Mouse (Mus musculus) limb, embryonic 12.5 days (tissue): ENCODE measurements at regions not wholly inside any gene's neighbourhood (a gene's known extent, or its start where the extent isn't known, plus 50 kb on each side); places are given as distances from the start of the nearest gene placed in this dataset.
"Not testable (repeated sequence)": the region's sequence is repeated elsewhere in the genome, so short reads cannot be mapped to it uniquely, and the experiment has no call there.

Experiments
- ATAC-seq: fragments of 200-750 bp; cut with Nextera tagmentation; 2 replicates; pipeline ENCODE4 v1.8.0; 2017; ENCODE audit warnings: low read depth, moderate TSS enrichment; ENCODE audit not compliant: insufficient number of reproducible peaks, insufficient read depth, low FRiP score, low TSS enrichment
- H3K27ac ChIP-seq: fragments of 300-500 bp; sonication (generic); 2 replicates; pipeline ENCODE4 v1.5.1; 2016; ENCODE audit warnings: mild to moderate bottlenecking, moderate library complexity
- H3K27me3 ChIP-seq: fragments of 300-500 bp; sonication (generic); 2 replicates; pipeline ENCODE4 v1.6.1; 2016; ENCODE audit warnings: mild to moderate bottlenecking, moderate library complexity
- H3K36me3 ChIP-seq: fragments of 300-500 bp; sonication (generic); 2 replicates; pipeline ENCODE4 v1.6.1; 2016; ENCODE audit warnings: mild to moderate bottlenecking, moderate library complexity
- H3K4me1 ChIP-seq: fragments of 300-500 bp; sonication (generic); replicated peaks from 2 replicates; pipeline ENCODE4 v1.6.1; 2016
- H3K4me2 ChIP-seq: fragments of 300-500 bp; sonication (generic); 2 replicates; pipeline ENCODE4 v1.6.1; 2016; ENCODE audit warnings: mild to moderate bottlenecking, moderate library complexity
- H3K4me3 ChIP-seq: fragments of 300-500 bp; sonication (generic); replicated peaks from 2 replicates; pipeline ENCODE4 v1.5.1; 2016; ENCODE audit warnings: mild to moderate bottlenecking
- H3K9ac ChIP-seq: fragments of 300-500 bp; sonication (generic); replicated peaks from 2 replicates; pipeline ENCODE4 v1.6.1; 2016; ENCODE audit warnings: mild to moderate bottlenecking, moderate library complexity
- H3K9me3 ChIP-seq: fragments of 300-500 bp; sonication (generic); 2 replicates; pipeline ENCODE4 v1.6.1; 2016; ENCODE audit warnings: mild to moderate bottlenecking, moderate library complexity
- WGBS: fragments of 180-500 bp; shearing (Covaris S2); methylation state at CpG from one replicate; pipeline ENCODE4 v1.1.7; 2016; 5-methylcytosine and 5-hydroxymethylcytosine counted together

- no peak overlapping the region for H3K27ac ChIP-seq
- H3K27me3 ChIP-seq = no peaks in the 10 kb centered on the region
- H3K4me3 ChIP-seq = no peak overlapping the region
- H3K4me1 ChIP-seq = no peaks in the 10 kb centered on the region
- no peaks in the 10 kb centered on the region for H3K9me3 ChIP-seq
- H3K9ac ChIP-seq = no peak overlapping the region
- WGBS = 78% methylated on average over 1 of the region's 1 CpGs
- no peak overlapping the region for H3K4me2 ChIP-seq
- H3K36me3 ChIP-seq = no peaks in the 10 kb centered on the region
- no peak for ATAC-seq
Observed at GRCm38 (mm10) chr17:16705890-16706289, 358.0 kb upstream of the Zfp960 start.

GRCm38 (mm10) chr17:16726904-16727303 is 337.0 kb upstream of the Zfp960 start:
- Histone ChIP-seq H3K36me3 (no peaks in the 10 kb centered on the region), H3K27me3 (no peaks in the 10 kb centered on the region), H3K27ac (no peak overlapping the region), H3K4me3 (no peak overlapping the region), H3K9ac (no peak overlapping the region), H3K4me1 (no peaks in the 10 kb centered on the region), H3K9me3 (no peaks in the 10 kb centered on the region), H3K4me2 (no peak overlapping the region)
- WGBS = 82% methylated on average over 2 of the region's 2 CpGs
- no peak for ATAC-seq

- WGBS = 80% methylated on average over 4 of the region's 4 CpGs
Observed at GRCm38 (mm10) chr17:16753090-16753489, 310.8 kb upstream of the Zfp960 start.

GRCm38 (mm10) chr17:16770587-16770986 is 293.3 kb upstream of the Zfp960 start:
- not testable (repeated sequence) for H3K9me3 ChIP-seq, H3K4me3 ChIP-seq, H3K9ac ChIP-seq, H3K4me1 ChIP-seq, H3K27me3 ChIP-seq, H3K36me3 ChIP-seq, ATAC-seq, H3K4me2 ChIP-seq, H3K27ac ChIP-seq
- 90% methylated on average over 7 of the region's 7 CpGs for WGBS

More at GRCm38 (mm10) chr17:16753090-16753489, 310.8 kb upstream of the Zfp960 start:
- H3K4me1 ChIP-seq = no peaks in the 10 kb centered on the region
- no peak overlapping the region for H3K27ac ChIP-seq
- no peak overlapping the region for H3K4me3 ChIP-seq
- H3K36me3 ChIP-seq = no peaks in the 10 kb centered on the region
- H3K27me3 ChIP-seq = no peaks in the 10 kb centered on the region
- no peak overlapping the region for H3K9ac ChIP-seq
- H3K4me2 ChIP-seq = no peak overlapping the region
- H3K9me3 ChIP-seq = no peaks in the 10 kb centered on the region
- ATAC-seq = no peak

- WGBS = 86% methylated on average over 5 of the region's 5 CpGs
- ATAC-seq = no peak
Observed at GRCm38 (mm10) chr17:16798316-16798715, 265.6 kb upstream of the Zfp960 start.

GRCm38 (mm10) chr17:16804986-16805385 is 258.9 kb upstream of the Zfp960 start:
- H3K9ac ChIP-seq = no peak overlapping the region
- no peak overlapping the region for H3K4me2 ChIP-seq
- H3K9me3 ChIP-seq = no peaks in the 10 kb centered on the region
- peaks cover 7% of the 10 kb centered on the region; the same call in 1 of the 2 replicates for H3K27me3 ChIP-seq
- WGBS = 47% methylated on average over 3 of the region's 3 CpGs
- ATAC-seq = no peak
- no peak overlapping the region for H3K27ac ChIP-seq
- no peaks in the 10 kb centered on the region for H3K4me1 ChIP-seq
- no peak overlapping the region for H3K4me3 ChIP-seq
- no peaks in the 10 kb centered on the region for H3K36me3 ChIP-seq

More at GRCm38 (mm10) chr17:16798316-16798715, 265.6 kb upstream of the Zfp960 start:
- Histone ChIP-seq H3K4me3 (no peak overlapping the region), H3K4me2 (no peak overlapping the region), H3K27ac (no peak overlapping the region), H3K4me1 (no peaks in the 10 kb centered on the region), H3K9me3 (no peaks in the 10 kb centered on the region), H3K36me3 (no peaks in the 10 kb centered on the region), H3K27me3 (no peaks in the 10 kb centered on the region), H3K9ac (no peak overlapping the region)

GRCm38 (mm10) chr17:16818421-16818820 is 245.5 kb upstream of the Zfp960 start:
- no peaks in the 10 kb centered on the region for H3K4me1 ChIP-seq
- 36% methylated on average over 3 of the region's 3 CpGs for WGBS
- no peak for ATAC-seq
- H3K27ac ChIP-seq = no peak overlapping the region
- H3K4me3 ChIP-seq = no peak overlapping the region
- H3K4me2 ChIP-seq = no peak overlapping the region
- H3K9ac ChIP-seq = no peak overlapping the region
- H3K36me3 ChIP-seq = no peaks in the 10 kb centered on the region
- H3K9me3 ChIP-seq = no peaks in the 10 kb centered on the region
- no peaks in the 10 kb centered on the region for H3K27me3 ChIP-seq

GRCm38 (mm10) chr17:16821716-16822115 is 242.2 kb upstream of the Zfp960 start:
- H3K4me3 ChIP-seq = no peak overlapping the region

GRCm38 (mm10) chr17:16839152-16839551 is 224.8 kb upstream of the Zfp960 start:
- no peak overlapping the region for H3K4me2 ChIP-seq
- H3K36me3 ChIP-seq = no peaks in the 10 kb centered on the region
- H3K4me1 ChIP-seq = no peaks in the 10 kb centered on the region
- H3K27me3 ChIP-seq = no peaks in the 10 kb centered on the region
- no peaks in the 10 kb centered on the region for H3K9me3 ChIP-seq
- no peak overlapping the region for H3K4me3 ChIP-seq
- 94% methylated on average over 4 of the region's 4 CpGs for WGBS
- no peak overlapping the region for H3K27ac ChIP-seq
- no peak overlapping the region for H3K9ac ChIP-seq
- ATAC-seq = no peak

More at GRCm38 (mm10) chr17:16821716-16822115, 242.2 kb upstream of the Zfp960 start:
- H3K4me2 ChIP-seq = no peak overlapping the region
- no peaks in the 10 kb centered on the region for H3K4me1 ChIP-seq
- H3K36me3 ChIP-seq = no peaks in the 10 kb centered on the region
- H3K27ac ChIP-seq = no peak overlapping the region
- H3K27me3 ChIP-seq = no peaks in the 10 kb centered on the region
- no peaks in the 10 kb centered on the region for H3K9me3 ChIP-seq
- no peak overlapping the region for H3K9ac ChIP-seq
- no peak for ATAC-seq
- WGBS = 81% methylated on average over 3 of the region's 3 CpGs

GRCm38 (mm10) chr17:16860771-16861170 is 203.1 kb upstream of the Zfp960 start:
- Histone ChIP-seq H3K4me3 (no peak overlapping the region), H3K9me3 (no peaks in the 10 kb centered on the region), H3K9ac (no peak overlapping the region), H3K27ac (no peak overlapping the region), H3K4me2 (no peak overlapping the region), H3K36me3 (no peaks in the 10 kb centered on the region), H3K4me1 (no peaks in the 10 kb centered on the region), H3K27me3 (no peaks in the 10 kb centered on the region)
- ATAC-seq = no peak
- 61% methylated on average over 1 of the region's 1 CpGs for WGBS

GRCm38 (mm10) chr17:16900791-16901190 is 163.1 kb upstream of the Zfp960 start:
- Histone ChIP-seq H3K27ac (no peak overlapping the region), H3K4me3 (no peak overlapping the region), H3K27me3 (no peaks in the 10 kb centered on the region), H3K36me3 (no peaks in the 10 kb centered on the region), H3K9ac (no peak overlapping the region), H3K9me3 (peaks cover 7% of the 10 kb centered on the region; the same call in 1 of the 2 replicates), H3K4me1 (no peaks in the 10 kb centered on the region), H3K4me2 (no peak overlapping the region)
- WGBS = 68% methylated on average over 2 of the region's 2 CpGs
- no peak for ATAC-seq

GRCm38 (mm10) chr17:16918191-16918590 is 145.7 kb upstream of the Zfp960 start:
- Histone ChIP-seq H3K4me2 (no peak overlapping the region), H3K27ac (no peak overlapping the region)
- 84% methylated on average over 2 of the region's 2 CpGs for WGBS

More at GRCm38 (mm10) chr17:16918191-16918590, 145.7 kb upstream of the Zfp960 start:
- Histone ChIP-seq H3K36me3 (no peaks in the 10 kb centered on the region), H3K4me1 (no peaks in the 10 kb centered on the region), H3K27me3 (no peaks in the 10 kb centered on the region), H3K9ac (no peak overlapping the region), H3K9me3 (no peaks in the 10 kb centered on the region), H3K4me3 (no peak overlapping the region)
- ATAC-seq = no peak
